Mouse (Mus musculus) limb, embryonic 15.5 days (tissue): ENCODE data around the gene Nt5e. TPM values are rescaled to one million over a fixed set of nuclear protein-coding genes. Genes with fewer than 3 reads are reported as not detected.
A peak's percentile ranks its signal among the peaks of the same experiment; 100 is the strongest.

Experiments used
- ATAC-seq: fragments of 200-750 bp; cut with Nextera tagmentation; 2 replicates; pipeline ENCODE4 v1.8.0; 2017; ENCODE audit warnings: low read depth, moderate TSS enrichment; ENCODE audit not compliant: insufficient number of reproducible peaks, low FRiP score, low TSS enrichment
- H3K27ac ChIP-seq: fragments of 300-500 bp; sonication (generic); 2 replicates; pipeline ENCODE4 v1.5.1; 2015; ENCODE audit warnings: moderate library complexity, mild to moderate bottlenecking, inconsistent platforms
- H3K27me3 ChIP-seq: fragments of 300-500 bp; sonication (generic); 2 replicates; pipeline ENCODE4 v1.6.1; 2015; ENCODE audit warnings: inconsistent platforms
- H3K36me3 ChIP-seq: fragments of 300-500 bp; sonication (generic); 2 replicates; pipeline ENCODE4 v1.6.1; 2015; ENCODE audit warnings: inconsistent platforms
- H3K4me1 ChIP-seq: fragments of 300-500 bp; sonication (generic); 2 replicates; pipeline ENCODE4 v1.6.1; 2015; ENCODE audit warnings: inconsistent platforms
- H3K4me2 ChIP-seq: fragments of 300-500 bp; sonication (generic); 2 replicates; pipeline ENCODE4 v1.6.1; 2015; ENCODE audit warnings: mild to moderate bottlenecking, inconsistent platforms
- H3K4me3 ChIP-seq: fragments of 300-500 bp; sonication (generic); 2 replicates; pipeline ENCODE4 v1.5.1; 2015; ENCODE audit warnings: mild to moderate bottlenecking, inconsistent platforms
- H3K9ac ChIP-seq: fragments of 300-500 bp; sonication (generic); 2 replicates; pipeline ENCODE4 v1.6.1; 2015; ENCODE audit warnings: inconsistent platforms
- H3K9me3 ChIP-seq: fragments of 300-500 bp; sonication (generic); 2 replicates; pipeline ENCODE4 v1.6.1; 2016; ENCODE audit warnings: inconsistent platforms
- WGBS: fragments of 180-500 bp; shearing (Covaris S2); methylation state at CpG from one replicate; pipeline ENCODE4 v1.1.7; 2015; 5-methylcytosine and 5-hydroxymethylcytosine counted together
- polyA plus RNA-seq: library from polyadenylated mRNA; unstranded; fragments of >200 nt; fragmentation: Nextera tagmentation; extraction: Ambion mirVana; gene quantifications from 2 replicates; pipeline ENCODE4 v1.2.1, GENCODE M21; 2015

Gene Nt5e
- polyA plus RNA-seq, 1 experiment from 2014 or later: 40.2 TPM

GRCm38 (mm10) chr9:88319226-88319625 is 7.8 kb upstream of the Nt5e start:
- no peak for ATAC-seq
- Histone ChIP-seq H3K4me3 (no peak overlapping the region), H3K27me3 (no peaks in the 10 kb centered on the region), H3K4me2 (no peak overlapping the region), H3K36me3 (no peaks in the 10 kb centered on the region), H3K27ac (no peak overlapping the region), H3K9ac (no peak overlapping the region), H3K4me1 (no peaks in the 10 kb centered on the region), H3K9me3 (no peaks in the 10 kb centered on the region)

GRCm38 (mm10) chr9:88324616-88325015 is 2.4 kb upstream of the Nt5e start:
- Histone ChIP-seq H3K4me1 (peaks cover 8% of the 10 kb centered on the region), H3K4me2 (no peak overlapping the region), H3K27ac (no peak overlapping the region), H3K4me3 (no peak overlapping the region), H3K9ac (no peak overlapping the region), H3K36me3 (no peaks in the 10 kb centered on the region), H3K9me3 (no peaks in the 10 kb centered on the region), H3K27me3 (0 out of 2 replicates have a peak, but pooled peaks cover 4% of the 10 kb centered on the region)
- no peak for ATAC-seq
- WGBS: 82% methylated on average over 3 of the region's 3 CpGs

GRCm38 (mm10) chr9:88328666-88329065 is 1.7 kb downstream of the Nt5e start:
- no peak overlapping the region for H3K9ac ChIP-seq
- no peak overlapping the region for H3K27ac ChIP-seq
- H3K9me3 ChIP-seq: no peaks in the 10 kb centered on the region
- H3K4me2 ChIP-seq: peak overlapping the region; percentile 26
- no peaks in the 10 kb centered on the region for H3K36me3 ChIP-seq
- ATAC-seq: no peak
- 0 out of 2 replicates have a peak, but pooled peaks cover 4% of the 10 kb centered on the region for H3K27me3 ChIP-seq
- H3K4me1 ChIP-seq: peaks cover 22% of the 10 kb centered on the region
- 29% methylated on average over 5 of the region's 5 CpGs for WGBS
- H3K4me3 ChIP-seq: peak overlapping the region; percentile 57

- no peak overlapping the region for H3K9ac ChIP-seq
- WGBS: 32% methylated on average over 10 of the region's 10 CpGs
- H3K4me1 ChIP-seq: peaks cover 22% of the 10 kb centered on the region
- H3K9me3 ChIP-seq: no peaks in the 10 kb centered on the region
- H3K4me2 ChIP-seq: peak overlapping the region; percentile 26
- peak overlapping the region; percentile 71 for H3K27ac ChIP-seq
- ATAC-seq: no peak
- no peaks in the 10 kb centered on the region for H3K36me3 ChIP-seq
- H3K27me3 ChIP-seq: 0 out of 2 replicates have a peak, but pooled peaks cover 4% of the 10 kb centered on the region
- H3K4me3 ChIP-seq: peak overlapping the region; percentile 57
Observed at GRCm38 (mm10) chr9:88329166-88329748, 2.3 kb downstream of the Nt5e start.

GRCm38 (mm10) chr9:88330316-88330715 is 3.3 kb downstream of the Nt5e start:
- Histone ChIP-seq H3K4me2 (no peak overlapping the region), H3K27me3 (0 out of 2 replicates have a peak, but pooled peaks cover 4% of the 10 kb centered on the region)

GRCm38 (mm10) chr9:88332447-88332846 is 5.5 kb downstream of the Nt5e start:
- H3K27ac ChIP-seq: no peak overlapping the region
- 0 out of 2 replicates have a peak, but pooled peaks cover 4% of the 10 kb centered on the region for H3K27me3 ChIP-seq
- H3K4me2 ChIP-seq: no peak overlapping the region
- ATAC-seq: no peak
- H3K4me3 ChIP-seq: no peak overlapping the region; the same call in 1 of the 2 replicates
- H3K9ac ChIP-seq: no peak overlapping the region
- 49% methylated on average over 3 of the region's 3 CpGs for WGBS
- peaks cover 22% of the 10 kb centered on the region for H3K4me1 ChIP-seq
- H3K36me3 ChIP-seq: no peaks in the 10 kb centered on the region
- H3K9me3 ChIP-seq: no peaks in the 10 kb centered on the region

More at GRCm38 (mm10) chr9:88330316-88330715, 3.3 kb downstream of the Nt5e start:
- Histone ChIP-seq H3K4me1 (peaks cover 22% of the 10 kb centered on the region), H3K9ac (no peak overlapping the region), H3K4me3 (no peak overlapping the region), H3K9me3 (no peaks in the 10 kb centered on the region), H3K27ac (0 out of 2 replicates have a peak overlapping the region, but pooled peaks have one; percentile 11), H3K36me3 (no peaks in the 10 kb centered on the region)
- ATAC-seq: no peak
- 59% methylated on average over 3 of the region's 3 CpGs for WGBS

- Histone ChIP-seq H3K27ac (no peak overlapping the region), H3K36me3 (no peaks in the 10 kb centered on the region), H3K9me3 (no peaks in the 10 kb centered on the region), H3K4me2 (no peak overlapping the region), H3K27me3 (no peaks in the 10 kb centered on the region), H3K4me3 (no peak overlapping the region), H3K9ac (no peak overlapping the region), H3K4me1 (peaks cover 8% of the 10 kb centered on the region; the same call in 1 of the 2 replicates)
- no peak for ATAC-seq
- 55% methylated on average over 1 of the region's 2 CpGs for WGBS
Observed at GRCm38 (mm10) chr9:88335839-88336238, 8.8 kb downstream of the Nt5e start.

GRCm38 (mm10) chr9:88340819-88341218 is 13.8 kb downstream of the Nt5e start:
- Histone ChIP-seq H3K4me2 (no peak overlapping the region), H3K27me3 (no peaks in the 10 kb centered on the region), H3K27ac (no peak overlapping the region), H3K36me3 (no peaks in the 10 kb centered on the region), H3K9ac (no peak overlapping the region), H3K9me3 (no peaks in the 10 kb centered on the region), H3K4me3 (no peak overlapping the region), H3K4me1 (no peaks in the 10 kb centered on the region)
- 79% methylated on average over 3 of the region's 3 CpGs for WGBS
- no peak for ATAC-seq

GRCm38 (mm10) chr9:88342241-88342640 is 15.2 kb downstream of the Nt5e start:
- Histone ChIP-seq H3K4me1 (no peaks in the 10 kb centered on the region), H3K9me3 (no peaks in the 10 kb centered on the region), H3K36me3 (no peaks in the 10 kb centered on the region), H3K4me3 (no peak overlapping the region), H3K4me2 (no peak overlapping the region), H3K27me3 (no peaks in the 10 kb centered on the region), H3K9ac (no peak overlapping the region), H3K27ac (no peak overlapping the region)
- 86% methylated on average over 7 of the region's 7 CpGs for WGBS
- no peak for ATAC-seq

- no peaks in the 10 kb centered on the region for H3K36me3 ChIP-seq
- H3K4me1 ChIP-seq: no peaks in the 10 kb centered on the region
- 72% methylated on average over 3 of the region's 3 CpGs for WGBS
- ATAC-seq: no peak
- H3K4me2 ChIP-seq: no peak overlapping the region
- H3K4me3 ChIP-seq: no peak overlapping the region
- no peak overlapping the region for H3K27ac ChIP-seq
- H3K27me3 ChIP-seq: no peaks in the 10 kb centered on the region
- no peaks in the 10 kb centered on the region for H3K9me3 ChIP-seq
- no peak overlapping the region for H3K9ac ChIP-seq
Observed at GRCm38 (mm10) chr9:88342701-88343100, 15.7 kb downstream of the Nt5e start.

GRCm38 (mm10) chr9:88344424-88344823 is 17.4 kb downstream of the Nt5e start:
- H3K4me3 ChIP-seq: no peak overlapping the region
- WGBS: 84% methylated on average over 2 of the region's 2 CpGs
- H3K4me2 ChIP-seq: no peak overlapping the region
- no peaks in the 10 kb centered on the region for H3K9me3 ChIP-seq
- no peaks in the 10 kb centered on the region for H3K4me1 ChIP-seq
- H3K27me3 ChIP-seq: no peaks in the 10 kb centered on the region
- H3K36me3 ChIP-seq: no peaks in the 10 kb centered on the region
- no peak for ATAC-seq
- H3K27ac ChIP-seq: no peak overlapping the region
- no peak overlapping the region for H3K9ac ChIP-seq

- Histone ChIP-seq H3K9me3 (no peaks in the 10 kb centered on the region), H3K27ac (no peak overlapping the region), H3K4me1 (peaks cover 11% of the 10 kb centered on the region; the same call in 1 of the 2 replicates), H3K4me2 (no peak overlapping the region), H3K4me3 (no peak overlapping the region), H3K36me3 (no peaks in the 10 kb centered on the region), H3K9ac (no peak overlapping the region), H3K27me3 (no peaks in the 10 kb centered on the region)
- ATAC-seq: no peak
- WGBS: 71% methylated on average over 5 of the region's 5 CpGs
Observed at GRCm38 (mm10) chr9:88346857-88347256, 19.9 kb downstream of the Nt5e start.
